Mouse (Mus musculus): ENCODE measurements around the gene 4931409K22Rik.

Gene 4931409K22Rik

DNA sequence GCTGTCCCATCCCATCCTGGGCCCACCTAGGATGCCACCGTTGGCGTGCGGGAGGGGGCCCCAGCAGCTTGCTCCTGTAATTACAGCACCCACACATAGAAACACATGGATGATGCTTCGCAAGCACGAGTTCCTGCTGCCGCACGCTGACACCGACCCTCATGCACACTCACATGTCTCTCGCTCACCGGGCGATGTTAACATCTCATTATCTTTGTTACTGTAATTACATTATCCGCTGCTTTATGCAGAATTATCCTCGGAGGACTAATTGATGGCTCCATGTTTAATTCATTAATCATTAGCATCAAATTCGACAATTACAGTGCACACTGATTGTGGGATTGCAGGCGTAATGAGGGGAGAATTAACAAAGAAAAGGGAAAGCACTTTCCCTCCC is 61.6 kb downstream of the 4931409K22Rik start:
- peak; percentile 5 for DNase-seq

Measured in cerebellum, postnatal 25 days (tissue).